Mouse (Mus musculus): ENCODE data around the gene Tdpoz2. TPM values are rescaled to one million over a fixed set of nuclear protein-coding genes. Genes with fewer than 3 reads are reported as not detected.
"Not testable (repeated sequence)": the region's sequence is repeated elsewhere in the genome, so short reads cannot be mapped to it uniquely, and the experiment has no call there.

Gene Tdpoz2
- not detected in 2 replicates for total RNA-seq (2012; rRNA removed)

DNA sequence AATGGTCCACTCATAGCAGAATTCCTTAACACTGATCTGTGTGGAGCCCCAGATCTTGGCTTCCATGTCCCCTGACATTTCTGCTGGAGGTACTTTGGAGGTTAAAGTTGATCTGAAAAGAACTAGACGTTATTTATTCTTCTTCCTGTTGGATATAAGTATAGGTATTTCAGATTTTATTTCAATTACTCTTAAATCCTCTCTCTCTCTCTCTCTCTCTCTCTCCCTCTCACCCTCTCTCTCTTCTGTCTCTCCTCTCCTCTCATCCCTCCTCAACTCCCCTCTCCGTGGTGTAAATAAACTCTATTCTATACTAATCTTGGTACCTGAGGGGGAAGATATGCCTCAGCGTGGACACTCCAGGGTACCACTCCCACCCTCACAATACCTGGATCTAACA, at the start of gene Tdpoz2:
TSS of gene Tdpoz2 (minus strand) at position 101 of the 400 bp plus-strand sequence.
- no peak for DNase-seq (ENCODE audit: low read depth, low spot score)
- Histone ChIP-seq H3K27ac (ENCODE audit: insufficient read depth, low read depth, low read length, poor library complexity, severe bottlenecking) (no peak within 1 kb of the TSS), H3K9me3 (ENCODE audit: control insufficient read depth, insufficient read depth, low read depth, low read length) (no peaks in the 10 kb centered on the region), H3K36me3 (ENCODE audit: control insufficient read depth, insufficient read depth, low read length, poor library complexity, severe bottlenecking) (no peaks in the 10 kb centered on the region), H3K4me3 (ENCODE audit: insufficient read depth in 1 of 2, low read depth in 1 of 2, low read length in 2 of 2, poor library complexity in 1 of 2, severe bottlenecking in 1 of 2) (no peak within 1 kb of the TSS), H3K4me1 (ENCODE audit: control insufficient read depth in 2 of 2, insufficient read depth in 2 of 2, low read length in 2 of 2, poor library complexity in 1 of 2) (no peaks in the 10 kb centered on the region), H3K9ac (ENCODE audit: insufficient read depth, low read depth, low read length, poor library complexity, severe bottlenecking) (no peak within 1 kb of the TSS)
- in situ Hi-C loops (cut with MboI; ENCODE audit: low sequenced_read_pairs in 2 of 2, unreplicated experiment in 2 of 2), result loop anchor here (5.0 to 25.0 kb wide), 2 partner anchors 125 to 135 kb away; partner anchors contain the start of gene Tdpoz4 (in 1 of the 2)
- no peak for TF ChIP-seq ZC3H11A (IDR thresholded peaks at IDR 0.05; ENCODE audit: borderline replicate concordance, low read depth, low read length)
- no peak for TF ChIP-seq CHD2 (IDR thresholded peaks at IDR 0.05; ENCODE audit: low read depth, low read length)
- TF ChIP-seq ZNF384 (IDR thresholded peaks at IDR 0.05; ENCODE audit: low read depth, low read length), result no peak
- TF ChIP-seq HCFC1 (IDR thresholded peaks at IDR 0.05; ENCODE audit: borderline replicate concordance, insufficient read depth, low read length), result no peak
- no peak for TF ChIP-seq MAFK (IDR thresholded peaks at IDR 0.05; ENCODE audit: insufficient read depth, low read depth, low read length)

- H3K36me3 ChIP-seq (ENCODE audit: control insufficient read depth, insufficient read depth, low read length, poor library complexity, severe bottlenecking); H3K27ac ChIP-seq (ENCODE audit: insufficient read depth, low read depth, low read length, poor library complexity, severe bottlenecking); DNase-seq (ENCODE audit: low read depth, low spot score); H3K9ac ChIP-seq (ENCODE audit: insufficient read depth, low read depth, low read length, poor library complexity, severe bottlenecking); in situ Hi-C loops (cut with MboI; ENCODE audit: low sequenced_read_pairs in 2 of 2, unreplicated experiment in 2 of 2); H3K9me3 ChIP-seq (ENCODE audit: control insufficient read depth, insufficient read depth, low read depth, low read length); H3K4me1 ChIP-seq (ENCODE audit: control insufficient read depth in 2 of 2, insufficient read depth in 2 of 2, low read length in 2 of 2, poor library complexity in 1 of 2); H3K4me3 ChIP-seq (ENCODE audit: insufficient read depth in 1 of 2, low read depth in 1 of 2, low read length in 2 of 2, poor library complexity in 1 of 2, severe bottlenecking in 1 of 2): not testable (repeated sequence)
Measured at GRCm38 (mm10) chr3:93692970-93693369, 40.5 kb upstream of the Tdpoz2 start, which contains the start of gene Gm37596. Gene Gm37596, minus strand, starts transcription at chr3:93693070.

- H3K27ac ChIP-seq (ENCODE audit: insufficient read depth, low read depth, low read length, poor library complexity, severe bottlenecking); H3K9me3 ChIP-seq (ENCODE audit: control insufficient read depth, insufficient read depth, low read depth, low read length); in situ Hi-C loops (cut with MboI; ENCODE audit: low sequenced_read_pairs in 2 of 2, unreplicated experiment in 2 of 2): not testable (repeated sequence)
Measured at GRCm38 (mm10) chr3:93676210-93676609, 23.7 kb upstream of the Tdpoz2 start, which contains the start of gene Tdpoz1. Gene Tdpoz1, minus strand, starts transcription at chr3:93676310.

GRCm38 (mm10) chr3:93670805-93671503, 18.5 kb upstream of the Tdpoz2 start:
- not testable (repeated sequence) for DNase-seq (ENCODE audit: low read depth, low spot score); H3K4me1 ChIP-seq (ENCODE audit: control insufficient read depth in 2 of 2, insufficient read depth in 2 of 2, low read length in 2 of 2, poor library complexity in 1 of 2); H3K36me3 ChIP-seq (ENCODE audit: control insufficient read depth, insufficient read depth, low read length, poor library complexity, severe bottlenecking); H3K27ac ChIP-seq (ENCODE audit: insufficient read depth, low read depth, low read length, poor library complexity, severe bottlenecking); H3K9me3 ChIP-seq (ENCODE audit: control insufficient read depth, insufficient read depth, low read depth, low read length); H3K9ac ChIP-seq (ENCODE audit: insufficient read depth, low read depth, low read length, poor library complexity, severe bottlenecking); H3K4me3 ChIP-seq (ENCODE audit: insufficient read depth in 1 of 2, low read depth in 1 of 2, low read length in 2 of 2, poor library complexity in 1 of 2, severe bottlenecking in 1 of 2)
- in situ Hi-C loops (cut with MboI; ENCODE audit: low sequenced_read_pairs in 2 of 2, unreplicated experiment in 2 of 2), result loop anchor here in 1 of 2 experiments (25.0 kb wide), 1 partner anchor 116 kb away; the partner anchor contains the start of gene Tdpoz4

More at GRCm38 (mm10) chr3:93676210-93676609, 23.7 kb upstream of the Tdpoz2 start, which contains the start of gene Tdpoz1:
- not testable (repeated sequence) for H3K9ac ChIP-seq (ENCODE audit: insufficient read depth, low read depth, low read length, poor library complexity, severe bottlenecking); DNase-seq (ENCODE audit: low read depth, low spot score); H3K4me3 ChIP-seq (ENCODE audit: insufficient read depth in 1 of 2, low read depth in 1 of 2, low read length in 2 of 2, poor library complexity in 1 of 2, severe bottlenecking in 1 of 2); H3K36me3 ChIP-seq (ENCODE audit: control insufficient read depth, insufficient read depth, low read length, poor library complexity, severe bottlenecking); H3K4me1 ChIP-seq (ENCODE audit: control insufficient read depth in 2 of 2, insufficient read depth in 2 of 2, low read length in 2 of 2, poor library complexity in 1 of 2)

DNA sequence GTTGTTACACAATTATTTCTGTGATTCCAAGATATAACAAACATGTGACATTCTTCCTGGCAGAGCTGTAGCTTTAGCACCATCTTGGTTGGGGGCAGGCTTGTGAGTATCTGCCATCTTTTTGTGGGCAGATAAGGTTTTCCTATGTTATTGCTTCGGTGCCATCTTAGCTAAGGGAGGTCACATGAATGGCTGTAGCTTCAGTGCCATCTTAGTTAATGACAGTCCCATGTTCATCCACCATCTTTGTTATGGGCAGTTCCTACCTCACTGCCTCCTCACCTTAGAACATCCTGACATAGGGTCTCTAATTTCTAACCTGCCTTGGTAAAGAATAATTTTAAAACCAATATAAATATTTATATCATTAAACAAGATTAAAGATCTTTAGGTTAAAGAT, 1.8 kb upstream of the Tdpoz2 start:
- in situ Hi-C loops (cut with MboI; ENCODE audit: low sequenced_read_pairs in 2 of 2, unreplicated experiment in 2 of 2), result loop anchor here (5.0 to 25.0 kb wide), 2 partner anchors 123 to 133 kb away; partner anchors contain the start of gene Tdpoz4 (in 1 of the 2)
- no peaks in the 10 kb centered on the region for H3K36me3 ChIP-seq (ENCODE audit: control insufficient read depth, insufficient read depth, low read length, poor library complexity, severe bottlenecking)

DNA sequence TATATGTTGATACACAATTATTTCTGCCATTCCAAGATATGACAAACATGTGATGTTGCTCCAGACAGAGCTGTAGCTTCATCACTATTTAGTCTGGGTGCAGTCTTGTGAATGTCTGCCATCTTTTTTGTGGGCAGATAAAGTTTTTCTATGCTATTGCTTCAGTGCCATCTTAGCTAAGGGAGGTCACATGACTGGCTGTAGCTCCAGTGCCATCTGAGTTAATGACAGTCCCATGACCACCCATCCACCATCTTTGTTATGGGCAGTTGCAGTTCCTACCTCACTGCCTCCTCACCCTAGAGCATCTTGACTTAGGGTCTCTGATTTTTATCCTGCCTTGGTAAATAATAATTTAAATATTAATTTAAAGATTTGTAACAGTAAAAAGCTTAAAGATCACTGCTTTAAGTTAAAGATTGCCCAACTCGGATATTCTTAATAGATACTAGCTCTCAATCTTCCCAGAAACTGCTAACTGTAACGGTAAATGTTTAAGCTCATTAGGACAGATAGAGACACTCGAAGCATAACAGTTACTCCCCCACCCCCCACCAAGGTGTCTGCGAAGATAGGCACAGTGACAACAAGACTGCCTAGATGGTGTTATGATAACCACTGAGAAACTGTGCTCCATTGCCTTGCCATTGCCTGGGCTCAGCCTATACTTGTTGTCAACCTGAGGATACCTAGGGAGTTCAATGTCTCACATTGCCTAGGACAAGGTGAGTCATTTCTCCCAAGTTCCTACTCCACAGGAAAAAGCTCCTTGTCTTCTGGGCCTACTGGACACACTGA, 21.4 kb downstream of the Tdpoz2 start:
- H3K9ac ChIP-seq (ENCODE audit: insufficient read depth, low read depth, low read length, poor library complexity, severe bottlenecking); H3K4me3 ChIP-seq (ENCODE audit: insufficient read depth in 1 of 2, low read depth in 1 of 2, low read length in 2 of 2, poor library complexity in 1 of 2, severe bottlenecking in 1 of 2); H3K4me1 ChIP-seq (ENCODE audit: control insufficient read depth in 2 of 2, insufficient read depth in 2 of 2, low read length in 2 of 2, poor library complexity in 1 of 2); H3K9me3 ChIP-seq (ENCODE audit: control insufficient read depth, insufficient read depth, low read depth, low read length); H3K27ac ChIP-seq (ENCODE audit: insufficient read depth, low read depth, low read length, poor library complexity, severe bottlenecking); DNase-seq (ENCODE audit: low read depth, low spot score); H3K36me3 ChIP-seq (ENCODE audit: control insufficient read depth, insufficient read depth, low read length, poor library complexity, severe bottlenecking): not testable (repeated sequence)
- in situ Hi-C loops (cut with MboI; ENCODE audit: low sequenced_read_pairs in 2 of 2, unreplicated experiment in 2 of 2), result loop anchor here in 1 of 2 experiments (25.0 kb wide), 1 partner anchor 519 kb away; no protein-coding TSS in a partner anchor

More for the DNA sequence above, 1.8 kb upstream of the Tdpoz2 start:
- Histone ChIP-seq H3K27ac (ENCODE audit: insufficient read depth, low read depth, low read length, poor library complexity, severe bottlenecking) (no peak overlapping the region), H3K4me1 (ENCODE audit: control insufficient read depth in 2 of 2, insufficient read depth in 2 of 2, low read length in 2 of 2, poor library complexity in 1 of 2) (no peaks in the 10 kb centered on the region), H3K9ac (ENCODE audit: insufficient read depth, low read depth, low read length, poor library complexity, severe bottlenecking) (no peak overlapping the region), H3K9me3 (ENCODE audit: control insufficient read depth, insufficient read depth, low read depth, low read length) (no peaks in the 10 kb centered on the region), H3K4me3 (ENCODE audit: insufficient read depth in 1 of 2, low read depth in 1 of 2, low read length in 2 of 2, poor library complexity in 1 of 2, severe bottlenecking in 1 of 2) (no peak overlapping the region)
- no peak for TF ChIP-seq ZNF384 (IDR thresholded peaks at IDR 0.05; ENCODE audit: low read depth, low read length)
- TF ChIP-seq HCFC1 (IDR thresholded peaks at IDR 0.05; ENCODE audit: borderline replicate concordance, insufficient read depth, low read length), result peak; percentile 42; the same call in 1 of the 2 replicates
- no peak for DNase-seq (ENCODE audit: low read depth, low spot score)

- not testable (repeated sequence) for DNase-seq (ENCODE audit: low read depth, low spot score)
Measured at GRCm38 (mm10) chr3:93608970-93609369, 43.5 kb downstream of the Tdpoz2 start.

More at GRCm38 (mm10) chr3:93608970-93609369, 43.5 kb downstream of the Tdpoz2 start:
- H3K4me1 ChIP-seq (ENCODE audit: control insufficient read depth in 2 of 2, insufficient read depth in 2 of 2, low read length in 2 of 2, poor library complexity in 1 of 2); H3K36me3 ChIP-seq (ENCODE audit: control insufficient read depth, insufficient read depth, low read length, poor library complexity, severe bottlenecking); H3K27ac ChIP-seq (ENCODE audit: insufficient read depth, low read depth, low read length, poor library complexity, severe bottlenecking); H3K9me3 ChIP-seq (ENCODE audit: control insufficient read depth, insufficient read depth, low read depth, low read length); H3K4me3 ChIP-seq (ENCODE audit: insufficient read depth in 1 of 2, low read depth in 1 of 2, low read length in 2 of 2, poor library complexity in 1 of 2, severe bottlenecking in 1 of 2); H3K9ac ChIP-seq (ENCODE audit: insufficient read depth, low read depth, low read length, poor library complexity, severe bottlenecking): not testable (repeated sequence)
- in situ Hi-C loops (cut with MboI; ENCODE audit: low sequenced_read_pairs in 2 of 2, unreplicated experiment in 2 of 2), result loop anchor here (10.0 kb wide), 1 partner anchor 64 kb away; no protein-coding TSS in a partner anchor
